Mouse (Mus musculus): ENCODE results near the gene Exosc2.
"Not testable (repeated sequence)": the region's sequence is repeated elsewhere in the genome, so short reads cannot be mapped to it uniquely, and the experiment has no call there.

The Exosc2 gene

DNA sequence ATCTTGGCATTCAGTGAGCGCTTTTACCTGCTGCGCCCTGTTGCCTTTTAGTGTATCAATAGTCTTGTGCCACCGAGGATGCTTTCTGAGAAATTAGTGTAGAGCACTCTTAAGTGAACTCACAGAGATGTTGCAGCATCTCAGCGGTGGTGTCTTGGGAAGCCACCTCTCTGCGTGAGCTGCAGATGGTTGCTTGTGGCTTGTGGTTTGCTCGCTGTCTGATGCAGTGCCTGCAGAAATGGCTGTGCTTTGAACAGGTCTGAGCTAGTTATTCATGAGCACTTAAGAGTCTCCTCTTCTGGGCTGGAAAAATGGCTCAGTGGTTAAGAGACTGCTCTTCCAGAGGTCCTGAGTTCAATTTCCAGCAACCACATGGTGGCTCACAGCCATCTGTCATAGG lies 8.1 kb downstream of the Exosc2 start:
- no peak for DNase-seq (ENCODE audit: low spot score)

DNA sequence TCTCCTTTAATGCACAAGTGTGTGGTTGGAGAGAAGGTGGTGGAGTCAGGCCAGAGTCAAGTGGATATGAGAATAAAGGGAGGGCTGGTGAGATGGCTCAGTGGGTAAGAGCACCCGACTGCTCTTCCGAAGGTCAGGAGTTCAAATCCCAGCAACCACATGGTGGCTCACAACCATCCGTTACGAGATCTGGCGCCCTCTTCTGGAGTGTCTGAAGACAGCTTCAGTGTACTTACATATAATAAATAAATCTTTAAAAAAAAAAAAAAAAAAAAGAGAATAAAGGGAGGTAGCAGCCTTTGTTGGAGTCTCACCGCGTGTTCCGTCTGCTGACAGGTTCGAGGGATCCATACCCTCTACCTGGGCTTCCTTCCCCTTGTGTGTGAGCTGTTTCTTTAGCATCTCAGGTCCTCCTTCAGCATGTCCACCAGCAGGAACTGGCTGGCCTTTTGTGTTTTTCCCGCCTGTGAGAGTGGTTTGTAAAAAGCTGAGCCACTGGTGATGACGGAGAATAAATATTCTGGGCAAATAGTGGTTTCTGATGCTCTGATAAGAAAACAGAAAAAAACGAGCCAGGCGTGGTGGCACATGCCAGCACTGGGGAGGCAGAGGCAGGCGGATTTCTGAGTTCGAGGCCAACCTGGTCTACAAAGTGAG lies 10.7 kb downstream of the Exosc2 start:
- not testable (repeated sequence) for DNase-seq (ENCODE audit: low spot score)

- DNase-seq (ENCODE audit: low spot score) = no peak
These were observed 11.3 kb downstream of the Exosc2 start for GRCm38 (mm10) chr2:31681731-31682235.

DNA sequence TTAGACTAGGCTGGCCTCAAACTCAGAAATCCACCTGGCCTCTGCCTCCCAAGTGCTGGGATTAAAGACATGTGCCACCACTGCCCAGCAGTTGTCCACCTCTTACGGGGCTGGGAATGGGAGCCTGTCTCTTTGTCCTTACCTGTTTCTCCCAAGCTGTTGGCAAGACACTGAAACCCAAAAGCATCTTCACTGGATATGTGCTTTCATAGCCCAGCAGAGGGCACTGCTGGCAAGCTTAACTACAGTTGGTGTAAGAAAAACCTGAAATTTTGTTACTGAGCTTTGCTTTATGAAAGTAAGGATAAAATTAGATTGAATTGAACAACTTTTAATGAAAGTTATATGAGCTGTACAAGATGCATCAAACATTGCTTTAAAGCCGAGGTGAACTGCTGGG lies 13.2 kb downstream of the Exosc2 start:
- peak; percentile 72 for DNase-seq (ENCODE audit: low spot score)

DNA sequence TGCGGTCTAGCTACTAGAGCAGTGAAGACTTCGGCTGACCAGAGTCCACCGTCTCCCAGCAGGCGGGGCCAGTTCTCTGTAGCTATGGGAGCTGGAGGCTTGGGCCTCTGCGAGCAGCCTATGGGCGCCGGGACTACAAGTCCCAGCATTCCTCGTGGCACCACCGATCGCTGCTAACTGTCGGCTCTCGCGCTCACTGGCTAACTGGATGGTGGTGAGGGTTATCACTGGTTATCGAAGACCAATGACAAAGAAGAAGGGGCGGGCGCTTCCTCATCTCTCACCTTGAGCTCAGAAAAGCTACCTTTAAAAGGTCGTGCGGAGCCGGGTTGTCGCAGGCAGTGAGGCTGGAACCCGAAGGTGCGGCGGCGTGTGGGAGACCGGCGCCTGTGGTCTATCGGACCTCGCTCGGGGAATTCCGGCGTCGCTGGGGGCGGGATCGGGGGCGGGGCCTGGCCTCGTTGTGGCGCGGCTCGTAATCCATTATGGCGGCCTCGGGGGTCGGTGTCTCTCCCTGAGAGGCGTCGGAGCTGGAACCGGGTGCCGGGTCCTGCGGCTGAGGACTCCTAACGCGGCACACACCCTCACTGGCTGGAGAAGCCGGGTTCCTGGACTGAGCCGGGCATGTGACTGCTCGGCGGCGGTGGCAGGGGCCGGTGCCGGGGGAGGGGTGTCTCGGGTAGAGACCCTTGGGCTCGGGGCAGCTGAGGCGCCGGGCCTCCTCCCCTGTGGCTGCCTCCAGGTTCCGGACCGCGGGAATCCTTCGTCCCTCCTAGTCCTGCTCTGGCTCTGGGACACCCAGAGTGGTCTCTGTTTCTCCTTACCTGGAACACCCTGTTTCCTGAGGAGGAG lies 17.8 kb downstream of the Exosc2 start, which contains the start of gene Abl1:
TSS of gene Abl1 (plus strand) at position 303 of the 852 bp plus-strand sequence.
- DNase-seq (ENCODE audit: low spot score) = peak; percentile 92

DNA sequence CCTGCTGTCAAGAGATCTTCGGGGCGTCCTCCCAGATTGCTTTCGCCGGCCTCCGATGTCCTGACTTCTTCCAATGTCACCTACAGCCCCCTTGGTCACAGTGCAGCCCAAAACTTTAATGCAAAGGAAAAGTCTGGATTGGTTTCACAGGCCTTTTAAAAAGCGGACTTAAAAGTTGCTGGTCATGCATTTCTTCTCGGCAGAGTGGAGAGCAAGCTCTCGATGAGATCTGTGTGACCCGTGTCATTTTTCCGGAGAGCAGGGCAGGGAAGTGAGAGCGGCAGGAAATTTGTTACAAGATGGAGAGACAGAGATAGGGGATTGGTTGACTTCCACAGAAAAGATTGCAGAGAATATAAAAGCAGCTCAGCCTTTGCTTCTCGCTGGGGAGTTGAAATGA lies 18.5 kb downstream of the Exosc2 start:
- DNase-seq (ENCODE audit: low spot score) = no peak

DNA sequence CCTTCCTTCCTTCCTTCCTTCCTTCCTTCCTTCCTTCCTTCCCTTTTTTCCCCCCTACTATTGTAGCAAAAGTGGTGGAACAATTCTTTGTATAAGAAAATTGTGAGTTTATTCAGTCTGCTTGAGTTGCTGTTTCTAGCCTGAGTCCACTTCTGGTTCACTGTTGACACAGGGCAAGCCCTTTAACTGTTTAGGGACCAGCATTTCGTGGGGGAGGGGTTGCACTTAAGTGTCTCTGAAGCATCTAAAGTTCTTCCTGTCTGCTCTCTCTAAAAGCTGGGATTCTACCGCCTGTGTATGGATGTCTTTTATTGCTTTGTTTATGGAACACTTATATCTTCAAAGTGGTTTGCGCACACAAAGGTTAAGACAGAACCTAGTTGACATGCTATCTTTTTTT lies 19.5 kb downstream of the Exosc2 start:
- no peak for DNase-seq (ENCODE audit: low spot score)

GRCm38 (mm10) chr2:31698209-31698608 lies 27.7 kb downstream of the Exosc2 start:
- no peak for DNase-seq (ENCODE audit: low spot score)

GRCm38 (mm10) chr2:31700545-31701446 lies 30.3 kb downstream of the Exosc2 start:
- DNase-seq (ENCODE audit: low spot score) = peak; percentile 51

- no peak for DNase-seq (ENCODE audit: low spot score)
These were observed 32.7 kb downstream of the Exosc2 start for GRCm38 (mm10) chr2:31703226-31703625.

DNA sequence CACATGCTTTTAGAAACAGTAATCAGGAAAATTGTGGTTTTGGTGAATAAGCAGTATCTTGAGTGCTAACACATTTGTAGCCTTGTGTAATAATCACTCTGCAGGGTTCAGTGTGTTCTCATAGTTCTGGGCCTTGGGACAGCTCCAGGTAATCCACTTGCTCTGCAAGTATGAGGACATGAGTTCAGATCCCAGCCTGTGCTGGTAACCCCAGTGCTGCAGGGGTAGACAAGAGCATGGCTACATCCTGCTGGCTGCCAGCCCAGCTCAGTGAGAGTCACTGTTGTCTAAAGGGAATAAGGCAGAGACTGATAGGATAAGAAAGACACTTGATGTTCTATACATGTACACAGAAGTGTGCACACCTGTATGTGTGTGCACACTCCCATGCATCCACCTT lies 35.4 kb downstream of the Exosc2 start:
- DNase-seq (ENCODE audit: low spot score) = no peak

GRCm38 (mm10) chr2:31706531-31706930 lies 36.0 kb downstream of the Exosc2 start:
- DNase-seq (ENCODE audit: low spot score) = no peak

DNA sequence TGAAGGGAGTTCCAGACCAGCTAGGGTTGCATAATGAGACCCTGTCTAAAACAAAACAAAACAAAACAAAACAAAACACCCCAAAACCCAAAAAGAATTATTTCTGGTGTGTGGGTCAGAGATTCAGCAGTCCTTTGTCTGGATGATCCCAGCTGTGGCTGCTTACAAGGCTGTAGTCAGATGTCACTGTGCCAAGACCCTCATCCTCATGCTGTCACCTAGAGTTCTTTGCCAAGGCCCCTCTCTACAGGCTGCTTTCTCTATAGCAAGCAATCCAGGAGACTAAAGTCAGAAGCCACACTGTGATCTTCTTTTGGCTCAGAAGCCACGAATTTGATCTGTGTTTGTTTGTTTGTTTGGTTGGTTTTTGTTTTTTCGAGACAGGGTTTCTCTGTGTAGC lies 42.2 kb downstream of the Exosc2 start:
- DNase-seq (ENCODE audit: low spot score) = no peak

DNA sequence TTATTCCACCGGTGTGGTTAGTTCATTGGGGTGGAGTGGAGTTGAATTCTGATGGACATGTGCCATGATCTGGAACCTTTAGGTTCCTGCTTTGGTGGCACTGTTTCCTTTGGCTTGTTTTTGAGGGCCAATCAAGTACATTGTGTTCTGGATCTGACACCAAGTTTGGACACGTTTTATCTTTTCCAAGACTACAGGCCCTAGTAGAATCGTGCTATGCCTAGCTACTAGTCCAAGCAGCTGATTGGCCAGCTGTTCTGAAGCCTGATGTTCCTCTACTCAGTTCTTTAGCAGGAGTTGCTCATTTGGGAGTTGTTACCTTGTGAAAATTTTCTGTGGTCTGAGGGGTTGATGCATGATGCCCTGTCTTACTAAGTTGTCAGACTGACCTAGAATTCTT lies 43.3 kb downstream of the Exosc2 start:
- DNase-seq (ENCODE audit: low spot score) = no peak

- no peak for DNase-seq (ENCODE audit: low spot score)
These were observed 44.3 kb downstream of the Exosc2 start for GRCm38 (mm10) chr2:31714780-31715179.

GRCm38 (mm10) chr2:31715985-31716384 lies 45.5 kb downstream of the Exosc2 start:
- no peak for DNase-seq (ENCODE audit: low spot score)

- no peak for DNase-seq (ENCODE audit: low spot score)
These were observed 48.8 kb downstream of the Exosc2 start for GRCm38 (mm10) chr2:31719202-31719880.

DNA sequence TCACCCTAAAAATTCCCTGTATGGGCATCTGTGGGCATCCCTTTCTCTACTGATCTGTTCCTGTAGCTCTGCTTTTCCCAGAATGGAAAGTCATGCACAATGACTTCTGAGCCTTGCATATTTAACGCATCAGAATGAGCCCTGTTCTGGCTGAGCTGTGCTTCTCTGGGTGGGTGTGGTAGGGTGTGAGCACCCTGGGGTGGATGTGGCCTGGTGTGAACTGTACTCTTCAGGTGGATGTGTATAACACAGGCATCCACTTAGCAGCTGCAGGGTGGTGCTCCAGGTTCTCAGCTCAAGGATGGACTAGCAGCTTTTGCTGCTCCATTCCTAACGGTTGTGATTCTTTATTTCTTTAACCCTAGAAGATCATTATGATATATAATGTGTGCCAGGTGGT lies 49.4 kb downstream of the Exosc2 start:
- no peak for DNase-seq (ENCODE audit: low spot score)

- DNase-seq (ENCODE audit: low spot score) = no peak
These were observed 50.3 kb downstream of the Exosc2 start for GRCm38 (mm10) chr2:31720783-31721182.

- DNase-seq (ENCODE audit: low spot score) = no peak
These were observed 54.4 kb downstream of the Exosc2 start for GRCm38 (mm10) chr2:31724730-31725490.

Data from testis, postnatal 10 days (tissue).